In the genomic region with DNA sequence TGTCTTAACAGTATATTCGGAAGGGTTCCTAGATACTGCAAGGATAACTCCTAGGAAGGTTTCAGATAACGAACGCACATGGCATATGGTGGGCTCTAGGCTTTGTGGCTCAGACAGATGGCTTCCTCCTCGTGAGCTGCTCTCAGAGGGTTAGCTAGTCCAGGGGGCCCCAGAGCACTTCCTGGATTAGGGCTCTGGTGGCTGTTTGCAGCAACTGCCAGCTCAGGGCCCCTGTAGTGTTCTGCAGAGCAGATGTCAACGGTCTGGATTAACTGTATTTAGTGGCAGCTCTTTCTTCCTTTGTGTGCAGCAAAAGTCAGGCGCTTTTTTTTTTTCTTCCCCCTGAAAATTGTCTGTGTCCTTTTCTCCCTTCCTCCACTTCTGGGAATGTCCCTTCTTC, we compare ENCODE assay signal across 8 mouse cellular contexts. TPM values are rescaled to one million over a fixed set of nuclear protein-coding genes. Genes with fewer than 3 reads are reported as not detected.
DNase-seq lines count a peak whose midpoint lies in the region; ATAC-seq and TF ChIP-seq lines count a peak whose summit lies in the region.

No protein-coding gene starts in this region.

- H3K9me3 ChIP-seq in hindbrain, embryonic 10.5 days: no peaks in the 10 kb centered on the region
- H3K9me3 ChIP-seq in stomach, embryonic 14.5 days (ENCODE audit: control insufficient read depth, low read depth, low read length): no peaks in the 10 kb centered on the region

- no peak for TF ChIP-seq CTCF in gastrocnemius, adult 2 months (IDR thresholded peaks at IDR 0.05)

- no peaks in the 10 kb centered on the region for H3K36me3 ChIP-seq in hindbrain, embryonic 10.5 days
- no peaks in the 10 kb centered on the region for H3K36me3 ChIP-seq in stomach, embryonic 14.5 days (ENCODE audit: control insufficient read depth, insufficient read depth, low read length)

- H3K27me3 ChIP-seq in hindbrain, embryonic 10.5 days (ENCODE audit: insufficient read depth, poor library complexity, severe bottlenecking): no peaks in the 10 kb centered on the region
- H3K27me3 ChIP-seq in stomach, embryonic 14.5 days (ENCODE audit: control insufficient read depth, insufficient read depth, low read length): no peaks in the 10 kb centered on the region

- peaks cover 19% of the 10 kb centered on the region for H3K4me1 ChIP-seq in hindbrain, embryonic 10.5 days (replicated peaks)
- H3K4me1 ChIP-seq in stomach, embryonic 14.5 days (ENCODE audit: control insufficient read depth, insufficient read depth, low read length): peaks cover 15% of the 10 kb centered on the region

- H3K4me2 ChIP-seq in stomach, embryonic 14.5 days (replicated peaks; ENCODE audit: low read depth, low read length): peak overlapping the region; percentile 10; the same call in 1 of the 2 replicates

- no peak overlapping the region for H3K9ac ChIP-seq in stomach, embryonic 14.5 days (replicated peaks; ENCODE audit: low read depth, low read length)

- peak; percentile 83 for ATAC-seq in megakaryocyte, adult 5-6 weeks (ENCODE audit: poor library complexity, severe bottlenecking)
- peak; percentile 77; the same call in 1 of the 2 replicates for ATAC-seq in stomach, embryonic 14.5 days (ENCODE audit: insufficient number of reproducible peaks, insufficient read depth, low FRiP score, low read depth)

- intact Hi-C loops in gastrocnemius, adult 2 months (cut with DNase I): no loop called here

- peak overlapping the region; percentile 6; the same call in 1 of the 2 replicates for H3K4me3 ChIP-seq in hindbrain, embryonic 10.5 days
- no peak overlapping the region for H3K4me3 ChIP-seq in stomach, embryonic 14.5 days (ENCODE audit: low read depth, low read length)
- no peak overlapping the region for H3K4me3 ChIP-seq in gastrocnemius, adult 2 months

- peak overlapping the region; percentile 85 for H3K27ac ChIP-seq in hindbrain, embryonic 10.5 days
- H3K27ac ChIP-seq in stomach, embryonic 14.5 days (ENCODE audit: low read length): peak overlapping the region; percentile 64; the same call in 1 of the 2 replicates
- no peak overlapping the region for H3K27ac ChIP-seq in gastrocnemius, adult 2 months

- WGBS in hindbrain, embryonic 10.5 days: 16% methylated on average over 6 of the region's 6 CpGs
- WGBS in stomach, embryonic 14.5 days: 8% methylated on average over 6 of the region's 6 CpGs

- DNase-seq in cerebellum, postnatal 14 days: peak; percentile 42 to 48
- DNase-seq in cerebellum, adult 11 months: no peak
- DNase-seq in MEL-GATA-1-ER (ENCODE audit: extremely low read depth, low read depth): peak; percentile 61
- peak; percentile 66 for DNase-seq in hindbrain, embryonic 10.5 days (ENCODE audit: low spot score)
- no peak for DNase-seq in frontal cortex, postnatal 10 days (ENCODE audit: low spot score in 2 of 2)
- no peak for DNase-seq in gastrocnemius, adult 2 months

RNA-seq across cellular contexts. Expression of gene Tex26, which starts 11.1 kb away (rescaled TPM):
- 1.1 and 2.9 TPM in 2 replicates for polyA plus RNA-seq in hindbrain, embryonic 10.5 days (2016; fragmentation: Nextera tagmentation; extraction: Ambion mirVana)
- not detected in 2 replicates for total RNA-seq in megakaryocyte, adult 5-6 weeks (2015)
- not detected in 2 replicates for total RNA-seq in megakaryocyte, adult 5-6 weeks (2017)
- polyA plus RNA-seq in stomach, embryonic 14.5 days (2014; fragmentation: Nextera tagmentation; extraction: Ambion mirVana): 0.22 and 0.25 TPM in 2 replicates
- total RNA-seq in gastrocnemius, adult 2 months (2021): not detected

RNA-seq across cellular contexts. Expression of gene Medag, which starts 16.8 kb away (rescaled TPM):
- polyA plus RNA-seq in hindbrain, embryonic 10.5 days (2016; fragmentation: Nextera tagmentation; extraction: Ambion mirVana): 0.37 and 0.61 TPM in 2 replicates
- not detected in 2 replicates for total RNA-seq in megakaryocyte, adult 5-6 weeks (2015)
- total RNA-seq in megakaryocyte, adult 5-6 weeks (2017): not detected in 2 replicates
- polyA plus RNA-seq in stomach, embryonic 14.5 days (2014; fragmentation: Nextera tagmentation; extraction: Ambion mirVana): 2.2 and 3.6 TPM in 2 replicates
- 10 to 100 TPM; 12.6 to 15.1 TPM for total RNA-seq in gastrocnemius, adult 2 months (2021)

Comparison
In these comparisons a context has a peak if more than half of its experiments do, and no peak if none do; other contexts are left out.
1. DNase-seq: peak in cerebellum, postnatal 14 days (2 of 2), MEL-GATA-1-ER (single experiment) and hindbrain, embryonic 10.5 days (single experiment); none in cerebellum, adult 11 months (single experiment), frontal cortex, postnatal 10 days (0 of 2) and gastrocnemius, adult 2 months (single experiment).
2. RNA of gene Medag, which starts 16.8 kb away (total RNA-seq): 12.6 to 15.1 TPM in gastrocnemius, adult 2 months; not detected in megakaryocyte, adult 5-6 weeks; every median in the first group is over 10 times any median in the second.